Mouse (Mus musculus) liver, adult 2 months (tissue): Measurements from ENCODE around the gene Kalrn.

Source experiments
- CTCF ChIP-seq: fragments of 200-500 bp; IDR thresholded peaks from 2 replicates; pipeline ENCODE4 v1.5.1; 2011; ENCODE audit warnings: low read depth, low read length, control low read depth
- POLR2A ChIP-seq: fragments of 200-500 bp; IDR thresholded peaks from 2 replicates; pipeline ENCODE4 v1.6.1; 2011; ENCODE audit warnings: low read length, control low read depth; ENCODE audit not compliant: insufficient read depth; ENCODE audit errors: extremely low read depth

- TF ChIP-seq CTCF (no peak), POLR2A (no peak)
These were observed 629.2 kb downstream of the Kalrn start for GRCm38 (mm10) chr16:33944126-33944525.
